Mouse (Mus musculus) embryo, embryonic 10.5 days (tissue): ENCODE measurements around the gene Cyp19a1.

Experiments
- DNase-seq: peaks from one replicate; pipeline ENCODE4 v3.0.0-alpha.2; 2015; ENCODE audit warnings: low spot score

Gene Cyp19a1

DNA sequence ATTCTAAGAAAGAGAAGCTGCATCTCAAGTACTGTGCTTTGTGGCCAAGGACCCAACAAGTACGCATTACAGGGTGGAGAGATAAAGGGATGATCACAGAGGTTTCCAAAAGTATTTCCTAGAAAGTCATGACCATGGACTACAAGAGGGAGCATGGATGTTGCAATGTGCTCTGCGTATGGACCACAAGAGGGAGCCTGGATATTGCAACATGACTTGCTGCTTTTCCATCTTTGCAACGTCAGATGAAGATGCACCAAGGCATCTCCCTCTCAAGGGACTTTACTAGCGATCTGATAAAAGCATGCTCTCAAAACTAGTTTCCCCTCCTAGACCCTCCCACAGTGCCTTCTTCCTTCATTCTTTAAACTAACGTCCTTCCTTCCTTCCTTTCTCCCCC is 98.4 kb downstream of the Cyp19a1 start:
- DNase-seq = peak; percentile 66

DNA sequence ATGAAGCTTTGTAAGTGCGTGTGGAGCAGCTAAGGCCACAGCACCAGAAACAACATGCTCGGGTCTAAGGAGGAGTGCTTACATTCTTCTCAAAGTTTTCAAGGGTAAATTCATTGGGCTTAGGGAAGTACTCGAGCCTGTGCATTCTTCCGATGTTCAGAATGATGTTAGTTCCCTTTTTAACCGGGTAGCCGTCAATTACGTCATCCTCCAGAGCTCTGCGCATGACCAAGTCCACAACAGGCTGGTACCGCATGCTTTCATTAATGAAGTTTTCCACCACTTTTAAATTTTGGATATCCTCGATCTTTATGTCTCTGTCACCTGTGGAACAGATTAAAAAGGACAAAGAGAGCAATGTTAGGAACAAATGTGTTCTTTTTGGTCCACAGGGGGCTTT is 99.5 kb downstream of the Cyp19a1 start:
- no peak for DNase-seq

DNA sequence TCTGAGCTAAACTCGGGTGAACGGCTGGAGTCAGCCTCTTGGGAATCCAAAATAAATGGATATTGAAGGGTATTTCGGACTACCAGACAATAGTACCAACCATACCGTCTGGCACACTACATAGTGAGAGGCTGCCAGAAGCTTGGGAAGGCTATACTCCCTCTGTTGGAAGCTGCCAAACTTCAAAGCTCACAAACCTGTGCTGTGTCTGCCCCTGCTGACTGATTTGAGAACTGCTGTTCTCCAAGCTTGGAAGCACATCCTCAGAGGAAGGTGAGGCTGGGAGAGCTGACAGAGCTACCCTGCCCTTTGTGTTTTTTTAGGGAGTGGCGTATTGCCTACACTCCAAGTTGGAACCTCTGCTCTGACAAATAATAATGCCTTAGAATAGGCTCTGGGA is 104.8 kb downstream of the Cyp19a1 start:
- peak; percentile 38 for DNase-seq

DNA sequence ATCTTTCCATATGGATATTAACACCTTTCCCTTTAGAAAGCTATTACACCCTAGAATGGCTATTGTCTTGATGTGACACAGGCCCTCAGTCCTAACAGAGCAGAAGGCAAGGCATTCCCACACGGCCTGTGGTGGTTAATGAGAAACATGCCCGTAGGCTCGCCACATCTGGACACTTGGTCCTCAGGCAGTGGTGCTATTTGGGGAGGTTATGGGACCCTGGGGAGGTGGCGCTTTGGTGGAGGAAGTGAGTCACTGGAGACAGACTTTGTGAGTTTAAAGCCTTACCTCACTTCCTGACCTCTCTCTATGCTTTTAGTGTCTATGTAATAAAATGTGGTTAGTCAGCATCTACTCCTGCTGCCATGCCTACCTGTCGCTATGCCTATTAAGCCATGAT is 114.2 kb downstream of the Cyp19a1 start:
- DNase-seq = peak; percentile 49

DNA sequence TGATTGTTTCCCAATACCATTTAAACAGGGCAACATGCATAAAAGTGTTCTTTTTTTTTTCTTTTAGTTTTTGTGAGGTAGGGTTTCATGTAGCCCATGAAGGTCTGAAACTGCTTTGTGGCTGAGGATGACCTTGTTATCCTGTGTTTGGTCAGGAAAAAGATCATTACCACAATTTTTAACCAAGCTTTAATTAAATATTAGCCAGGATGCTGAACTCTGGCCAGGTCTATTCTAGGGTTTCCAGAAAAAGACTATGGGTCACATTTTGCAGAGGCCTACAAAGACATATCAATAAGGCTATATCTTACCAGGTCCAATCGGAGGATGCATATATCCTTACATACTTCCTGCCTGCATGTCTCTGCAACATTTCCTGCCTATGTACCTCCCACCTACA is 128.7 kb downstream of the Cyp19a1 start:
- DNase-seq = no peak
